Mouse (Mus musculus): ENCODE results near the gene P2rx4. TPM values are rescaled to one million over a fixed set of nuclear protein-coding genes. Genes with fewer than 3 reads are reported as not detected.
"Not testable (repeated sequence)": the region's sequence is repeated elsewhere in the genome, so short reads cannot be mapped to it uniquely, and the experiment has no call there.

Gene P2rx4
- polyA plus RNA-seq (2012): 0.03 and 0.24 TPM in 2 replicates

GRCm38 (mm10) chr5:122707276-122708181, at the start of gene P2rx4:
Gene P2rx4 (plus strand): TSS chr5:122707544.
- Histone ChIP-seq H3K4me3 (replicated peaks) (peak within 1 kb of the TSS; percentile 77), H3K36me3 (ENCODE audit: control insufficient read depth) (no peaks in the 10 kb centered on the region), H3K4me1 (ENCODE audit: control insufficient read depth) (peaks cover 33% of the 10 kb centered on the region), H3K9me3 (ENCODE audit: control insufficient read depth, low read length) (peaks cover 2% of the 10 kb centered on the region; the same call in 1 of the 2 replicates), H3K27me3 (ENCODE audit: control insufficient read depth) (no peaks in the 10 kb centered on the region)
- TF ChIP-seq TAL1 (IDR thresholded peaks at IDR 0.05; ENCODE audit: low read length) (no peak), GATA1 (IDR thresholded peaks at IDR 0.05; ENCODE audit: low read length) (no peak)

GRCm38 (mm10) chr5:122662501-122662900, 44.8 kb upstream of the P2rx4 start:
- no peaks in the 10 kb centered on the region for H3K27me3 ChIP-seq (ENCODE audit: control insufficient read depth)
- no peaks in the 10 kb centered on the region for H3K36me3 ChIP-seq (ENCODE audit: control insufficient read depth)
- no peak for TF ChIP-seq TAL1 (IDR thresholded peaks at IDR 0.05; ENCODE audit: low read length)
- no peak for TF ChIP-seq GATA1 (IDR thresholded peaks at IDR 0.05; ENCODE audit: low read length)
- peaks cover 4% of the 10 kb centered on the region; the same call in 1 of the 2 replicates for H3K4me1 ChIP-seq (ENCODE audit: control insufficient read depth)
- no peaks in the 10 kb centered on the region; the same call in 1 of the 2 replicates for H3K9me3 ChIP-seq (ENCODE audit: control insufficient read depth, low read length)
- H3K4me3 ChIP-seq (replicated peaks): no peak overlapping the region

- TF ChIP-seq GATA1 (IDR thresholded peaks at IDR 0.05; ENCODE audit: low read length) (no peak), TAL1 (IDR thresholded peaks at IDR 0.05; ENCODE audit: low read length) (no peak)
- Histone ChIP-seq H3K9me3 (ENCODE audit: control insufficient read depth, low read length) (no peaks in the 10 kb centered on the region; the same call in 1 of the 2 replicates), H3K4me3 (replicated peaks) (no peak overlapping the region), H3K27me3 (ENCODE audit: control insufficient read depth) (no peaks in the 10 kb centered on the region), H3K36me3 (ENCODE audit: control insufficient read depth) (no peaks in the 10 kb centered on the region), H3K4me1 (ENCODE audit: control insufficient read depth) (peaks cover 4% of the 10 kb centered on the region; the same call in 1 of the 2 replicates)
Measured at GRCm38 (mm10) chr5:122665036-122665435, 42.3 kb upstream of the P2rx4 start.

- TF ChIP-seq TAL1 (IDR thresholded peaks at IDR 0.05; ENCODE audit: low read length): no peak
- TF ChIP-seq GATA1 (IDR thresholded peaks at IDR 0.05; ENCODE audit: low read length): no peak
- Histone ChIP-seq H3K27me3 (ENCODE audit: control insufficient read depth) (no peaks in the 10 kb centered on the region), H3K4me3 (replicated peaks) (no peak overlapping the region), H3K4me1 (ENCODE audit: control insufficient read depth) (peaks cover 4% of the 10 kb centered on the region; the same call in 1 of the 2 replicates), H3K36me3 (ENCODE audit: control insufficient read depth) (no peaks in the 10 kb centered on the region), H3K9me3 (ENCODE audit: control insufficient read depth, low read length) (no peaks in the 10 kb centered on the region)
Measured at GRCm38 (mm10) chr5:122668981-122669897, 38.1 kb upstream of the P2rx4 start.

- not testable (repeated sequence) for H3K27me3 ChIP-seq (ENCODE audit: control insufficient read depth)
Measured at GRCm38 (mm10) chr5:122671641-122672040, 35.7 kb upstream of the P2rx4 start.

GRCm38 (mm10) chr5:122672298-122672697, 35.0 kb upstream of the P2rx4 start:
- Histone ChIP-seq H3K36me3 (ENCODE audit: control insufficient read depth) (no peaks in the 10 kb centered on the region), H3K27me3 (ENCODE audit: control insufficient read depth) (no peaks in the 10 kb centered on the region), H3K4me3 (replicated peaks) (no peak overlapping the region), H3K9me3 (ENCODE audit: control insufficient read depth, low read length) (no peaks in the 10 kb centered on the region), H3K4me1 (ENCODE audit: control insufficient read depth) (no peaks in the 10 kb centered on the region)
- TF ChIP-seq TAL1 (IDR thresholded peaks at IDR 0.05; ENCODE audit: low read length) (no peak), GATA1 (IDR thresholded peaks at IDR 0.05; ENCODE audit: low read length) (no peak)

More at GRCm38 (mm10) chr5:122671641-122672040, 35.7 kb upstream of the P2rx4 start:
- not testable (repeated sequence) for H3K9me3 ChIP-seq (ENCODE audit: control insufficient read depth, low read length); H3K4me1 ChIP-seq (ENCODE audit: control insufficient read depth); H3K36me3 ChIP-seq (ENCODE audit: control insufficient read depth); H3K4me3 ChIP-seq (replicated peaks)

GRCm38 (mm10) chr5:122676002-122676401, 31.3 kb upstream of the P2rx4 start:
- H3K9me3 ChIP-seq (ENCODE audit: control insufficient read depth, low read length): no peaks in the 10 kb centered on the region
- TF ChIP-seq GATA1 (IDR thresholded peaks at IDR 0.05; ENCODE audit: low read length) (no peak), TAL1 (IDR thresholded peaks at IDR 0.05; ENCODE audit: low read length) (no peak)
- no peaks in the 10 kb centered on the region for H3K36me3 ChIP-seq (ENCODE audit: control insufficient read depth)
- H3K4me3 ChIP-seq (replicated peaks): no peak overlapping the region
- no peaks in the 10 kb centered on the region for H3K27me3 ChIP-seq (ENCODE audit: control insufficient read depth)
- peaks cover 3% of the 10 kb centered on the region for H3K4me1 ChIP-seq (ENCODE audit: control insufficient read depth)

GRCm38 (mm10) chr5:122677983-122678382, 29.4 kb upstream of the P2rx4 start:
- peaks cover 3% of the 10 kb centered on the region for H3K4me1 ChIP-seq (ENCODE audit: control insufficient read depth)
- H3K27me3 ChIP-seq (ENCODE audit: control insufficient read depth): no peaks in the 10 kb centered on the region
- H3K4me3 ChIP-seq (replicated peaks): no peak overlapping the region
- TF ChIP-seq TAL1 (IDR thresholded peaks at IDR 0.05; ENCODE audit: low read length): no peak
- TF ChIP-seq GATA1 (IDR thresholded peaks at IDR 0.05; ENCODE audit: low read length): no peak
- H3K9me3 ChIP-seq (ENCODE audit: control insufficient read depth, low read length): no peaks in the 10 kb centered on the region
- H3K36me3 ChIP-seq (ENCODE audit: control insufficient read depth): no peaks in the 10 kb centered on the region

- no peaks in the 10 kb centered on the region for H3K9me3 ChIP-seq (ENCODE audit: control insufficient read depth, low read length)
- TF ChIP-seq GATA1 (IDR thresholded peaks at IDR 0.05; ENCODE audit: low read length): no peak
- no peak for TF ChIP-seq TAL1 (IDR thresholded peaks at IDR 0.05; ENCODE audit: low read length)
- no peaks in the 10 kb centered on the region for H3K27me3 ChIP-seq (ENCODE audit: control insufficient read depth)
- H3K36me3 ChIP-seq (ENCODE audit: control insufficient read depth): no peaks in the 10 kb centered on the region
- peaks cover 3% of the 10 kb centered on the region for H3K4me1 ChIP-seq (ENCODE audit: control insufficient read depth)
- H3K4me3 ChIP-seq (replicated peaks): no peak overlapping the region
Measured at GRCm38 (mm10) chr5:122679881-122680280, 27.5 kb upstream of the P2rx4 start.
